Mouse (Mus musculus) ZHBTc4 (cell line): ENCODE results near the gene Fam208b.
A peak's percentile ranks its signal among the peaks of the same experiment; 100 is the strongest.
"Not testable (repeated sequence)": the region's sequence is repeated elsewhere in the genome, so short reads cannot be mapped to it uniquely, and the experiment has no call there.

Experiments
- DNase-seq: peaks from one replicate; pipeline ENCODE4 v3.0.0-alpha.2; 2011; ENCODE audit warnings: low read depth, low spot score

The Fam208b gene

GRCm38 (mm10) chr13:3563953-3564352, 47.0 kb downstream of the Fam208b start:
- no peak for DNase-seq

GRCm38 (mm10) chr13:3563130-3563529, 47.8 kb downstream of the Fam208b start:
- DNase-seq, result no peak

GRCm38 (mm10) chr13:3547856-3548255, 63.1 kb downstream of the Fam208b start:
- DNase-seq, result no peak

GRCm38 (mm10) chr13:3547410-3547809, 63.5 kb downstream of the Fam208b start:
- no peak for DNase-seq

- DNase-seq, result no peak
Observed at GRCm38 (mm10) chr13:3544925-3545324, 66.0 kb downstream of the Fam208b start.

DNA sequence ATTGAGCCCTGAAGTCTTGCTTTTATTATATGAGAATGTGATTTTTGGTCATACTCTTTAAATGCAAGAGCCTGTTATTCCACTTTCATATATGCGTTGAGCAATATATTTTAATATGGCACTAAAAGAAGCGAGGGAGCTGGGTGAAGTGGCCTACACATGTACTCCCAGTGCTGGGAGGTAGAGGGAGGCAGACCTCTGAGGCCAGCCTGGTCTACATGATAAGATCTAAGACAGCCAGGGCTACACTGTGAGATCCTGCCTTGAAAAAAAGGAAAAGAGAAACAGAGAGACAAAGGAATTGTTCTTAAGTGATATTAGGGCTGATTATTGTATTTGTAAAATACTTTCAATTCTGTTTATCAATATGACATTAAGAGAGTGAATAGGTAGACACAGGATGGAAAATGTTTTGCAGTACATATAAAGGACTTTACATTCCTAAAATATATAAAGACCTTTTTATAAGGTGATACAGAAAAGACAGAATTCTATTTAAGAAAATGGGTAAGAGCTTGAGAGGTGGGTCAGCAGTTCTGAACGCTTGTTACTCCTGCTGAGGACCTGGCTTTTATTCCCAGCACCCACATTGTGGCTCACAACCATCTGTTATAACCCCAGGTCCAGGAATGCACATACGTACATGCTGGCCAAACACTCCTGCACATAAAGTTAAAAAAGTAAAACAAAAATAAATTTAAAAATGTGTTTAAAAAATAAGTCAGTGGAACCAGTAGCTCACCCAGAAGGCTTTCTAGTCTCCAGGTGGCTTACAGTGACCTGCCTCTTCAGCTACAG, 66.6 kb downstream of the Fam208b start:
- no peak for DNase-seq

DNA sequence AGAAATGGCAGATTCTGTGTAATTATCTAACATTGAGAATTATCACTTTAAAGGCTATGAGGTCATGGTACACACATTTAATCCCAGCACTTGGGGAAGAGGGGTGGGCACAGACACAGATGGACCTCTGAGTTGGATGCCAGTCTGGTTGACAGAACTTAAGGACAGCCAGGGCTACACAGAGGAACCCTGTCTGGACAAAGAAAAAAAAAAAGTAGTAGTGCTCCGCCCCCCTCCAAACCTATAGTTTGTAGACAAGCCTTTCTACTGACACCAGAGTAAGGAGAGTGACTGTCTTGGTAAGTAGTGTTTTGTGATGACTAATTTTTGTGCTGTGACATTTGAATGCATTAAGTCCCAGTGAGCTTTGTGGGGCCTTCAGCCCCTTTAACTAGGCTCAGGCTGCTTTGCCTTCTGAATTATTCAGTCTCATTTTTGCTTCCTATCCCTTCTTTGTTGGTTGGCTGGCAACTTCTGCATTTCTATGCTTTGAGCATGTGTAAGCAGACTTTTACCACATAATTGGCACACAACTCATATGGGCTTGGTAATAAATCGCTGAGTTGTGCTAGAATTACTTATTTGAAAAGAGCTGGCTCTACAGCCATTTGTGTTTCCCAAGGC, 69.6 kb downstream of the Fam208b start:
- no peak for DNase-seq

DNA sequence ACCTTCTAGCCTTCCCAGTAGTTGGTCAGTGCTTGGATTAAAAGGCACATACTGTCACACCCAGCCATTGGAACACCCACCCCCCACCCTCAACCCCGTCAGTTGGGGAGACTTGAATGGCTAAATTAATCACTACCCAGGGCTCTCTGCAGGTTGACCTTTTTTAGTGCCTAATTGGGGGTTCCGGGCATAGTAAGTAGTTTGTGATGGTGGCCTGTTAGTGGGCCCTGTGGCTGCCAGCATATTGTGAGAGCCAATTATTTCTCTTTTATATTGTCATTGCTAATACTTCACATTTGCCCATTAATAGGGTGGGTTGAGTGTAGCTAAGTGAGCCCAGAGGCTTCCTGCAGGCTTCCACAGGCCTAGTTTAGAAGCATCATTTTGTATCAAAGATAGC, 70.7 kb downstream of the Fam208b start:
- DNase-seq, result no peak

DNA sequence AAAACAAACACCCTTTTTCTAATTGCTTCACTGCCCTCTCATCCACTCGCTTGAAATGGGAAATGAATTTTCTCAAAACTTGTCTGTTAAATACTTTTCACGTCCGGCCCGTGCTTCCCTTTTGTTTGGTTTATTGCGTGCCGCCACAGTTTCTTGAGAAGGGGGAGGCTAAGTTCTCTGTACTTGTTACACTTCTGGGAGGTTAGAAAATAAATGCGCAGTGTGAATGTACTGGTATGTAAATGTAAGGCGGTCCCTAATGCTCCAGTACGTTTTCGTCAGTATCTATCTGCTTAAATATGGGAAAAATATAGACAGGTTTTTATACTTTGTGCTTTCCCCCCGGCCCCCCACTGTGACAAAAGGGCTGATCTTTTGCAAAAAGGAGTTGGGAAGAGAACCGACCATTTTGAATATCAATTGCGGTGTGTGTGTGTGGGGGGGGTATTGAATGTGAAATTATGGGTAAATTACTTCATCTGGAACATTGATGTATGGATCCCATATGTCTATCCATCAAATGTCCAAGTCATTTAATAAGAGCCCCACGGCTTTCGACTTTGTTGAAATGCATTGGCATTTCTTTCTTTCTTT, 71.8 kb downstream of the Fam208b start:
- DNase-seq, result no peak

DNA sequence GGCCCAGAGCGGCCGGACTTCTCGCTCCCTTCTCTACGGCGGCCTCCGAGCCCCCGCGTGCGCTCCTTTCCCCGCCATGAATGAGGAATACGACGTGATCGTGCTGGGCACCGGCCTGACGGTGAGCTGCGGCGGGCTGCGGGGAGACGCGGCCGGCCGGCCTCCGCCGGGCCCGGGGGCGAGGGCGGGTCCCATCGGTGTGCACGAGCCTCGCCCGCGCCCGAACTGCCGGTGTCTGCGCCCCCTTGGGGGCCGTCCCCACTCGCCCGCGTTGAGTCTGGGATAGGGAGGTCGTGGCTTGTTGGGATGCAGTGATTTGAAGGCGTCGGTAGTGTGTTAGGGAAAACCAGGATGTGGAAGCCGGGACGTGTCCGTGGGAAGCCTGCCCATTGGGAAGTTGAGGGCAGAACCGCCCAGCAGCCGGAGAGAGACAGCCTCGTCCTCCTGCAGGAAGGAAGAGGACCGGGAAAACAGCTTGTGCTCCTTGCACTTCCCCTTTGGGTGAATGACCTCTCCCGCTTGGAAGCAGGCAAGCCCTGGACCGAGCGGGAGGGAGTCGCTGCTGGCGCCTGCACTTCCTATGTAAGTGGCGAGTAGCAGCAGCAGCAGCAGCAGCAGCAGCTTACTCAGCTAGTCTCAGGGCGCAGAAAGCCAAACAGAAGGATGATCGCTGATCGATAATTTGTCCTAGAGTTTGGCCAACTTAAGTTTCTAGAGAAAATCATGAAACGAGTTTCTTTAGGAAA, 72.5 kb downstream of the Fam208b start:
- DNase-seq, result peak; percentile 85

GRCm38 (mm10) chr13:3537594-3538222, 73.2 kb downstream of the Fam208b start, which contains the start of gene Gdi2:
TSS of gene Gdi2 (plus strand) at chr13:3538063.
- peak; percentile 99 for DNase-seq

- no peak for DNase-seq
Observed at GRCm38 (mm10) chr13:3534146-3534545, 76.8 kb downstream of the Fam208b start.

- peak; percentile 68 for DNase-seq
Observed at GRCm38 (mm10) chr13:3532451-3532850, 78.5 kb downstream of the Fam208b start.

DNA sequence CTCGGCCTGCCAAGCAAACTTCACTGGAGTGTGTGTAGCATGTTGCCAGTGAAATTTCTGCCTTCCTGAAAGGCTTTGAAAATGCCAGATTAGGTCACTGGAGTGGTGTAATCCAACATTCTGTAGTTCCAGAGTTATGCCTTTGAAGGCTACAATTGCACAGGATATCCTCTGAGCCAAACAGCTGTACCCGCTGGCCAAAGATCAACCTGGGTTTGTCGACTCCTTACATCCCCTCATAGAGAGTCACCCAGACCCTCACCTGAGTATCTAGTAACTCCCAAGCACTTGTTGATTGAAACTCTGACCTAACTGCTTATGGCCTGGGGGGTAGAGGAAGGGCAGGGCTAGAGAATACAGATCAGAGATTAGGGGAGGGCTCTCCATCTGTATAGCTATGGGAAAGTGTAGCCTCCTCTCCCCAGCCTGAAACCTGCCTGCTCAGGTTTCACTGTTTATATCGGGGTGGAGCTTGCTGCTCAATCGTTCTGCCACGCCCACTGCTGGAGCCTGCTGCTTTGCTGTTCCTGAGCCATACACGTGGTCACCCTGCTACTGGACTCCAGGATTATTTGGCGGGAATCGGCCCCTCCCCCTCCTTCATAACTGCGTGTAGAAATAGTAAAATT, 79.1 kb downstream of the Fam208b start:
- peak; percentile 89 for DNase-seq

DNA sequence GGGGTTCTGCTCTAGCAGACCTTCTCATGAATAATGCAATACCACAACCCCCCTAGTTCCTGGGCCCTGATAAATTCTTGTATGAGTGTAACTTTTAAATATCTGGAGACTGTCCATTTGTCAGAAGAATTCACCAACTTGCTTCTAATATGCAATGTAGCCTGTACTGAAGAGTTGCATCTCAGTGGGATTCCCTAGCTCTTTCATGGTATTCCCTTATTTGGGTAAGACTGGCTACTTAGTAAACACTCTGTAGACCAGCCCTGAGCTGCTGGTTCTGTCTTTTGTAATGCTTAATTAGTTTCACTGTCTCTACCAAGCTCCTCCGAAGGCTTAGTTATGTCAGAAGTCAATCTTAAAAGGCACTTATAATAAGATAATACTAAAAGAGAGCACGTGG, 79.7 kb downstream of the Fam208b start:
- DNase-seq, result peak; percentile 51

- DNase-seq, result no peak
Observed at GRCm38 (mm10) chr13:3530451-3530850, 80.5 kb downstream of the Fam208b start.

DNA sequence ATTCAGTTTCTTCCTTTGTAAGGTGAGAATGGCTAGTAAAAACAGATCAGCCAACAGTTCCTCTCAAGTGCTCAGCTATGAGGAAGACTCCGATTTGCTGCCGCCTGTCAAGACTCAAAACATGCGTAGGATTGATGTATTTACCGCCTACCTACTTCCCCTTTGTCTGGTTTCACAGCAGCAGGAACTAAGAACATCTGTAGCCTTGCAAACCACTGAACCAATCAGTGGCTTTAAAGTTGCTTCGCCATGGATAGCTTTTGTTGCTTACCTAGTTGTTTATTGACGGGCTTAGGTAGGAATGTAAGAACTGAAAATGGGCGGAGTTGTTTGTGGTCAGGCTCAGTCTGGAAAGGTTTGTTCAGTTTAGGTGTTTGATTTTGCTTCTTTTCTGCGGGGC, 84.6 kb downstream of the Fam208b start:
- peak; percentile 21 for DNase-seq

- DNase-seq, result no peak
Observed at GRCm38 (mm10) chr13:3525611-3526051, 85.3 kb downstream of the Fam208b start.

DNA sequence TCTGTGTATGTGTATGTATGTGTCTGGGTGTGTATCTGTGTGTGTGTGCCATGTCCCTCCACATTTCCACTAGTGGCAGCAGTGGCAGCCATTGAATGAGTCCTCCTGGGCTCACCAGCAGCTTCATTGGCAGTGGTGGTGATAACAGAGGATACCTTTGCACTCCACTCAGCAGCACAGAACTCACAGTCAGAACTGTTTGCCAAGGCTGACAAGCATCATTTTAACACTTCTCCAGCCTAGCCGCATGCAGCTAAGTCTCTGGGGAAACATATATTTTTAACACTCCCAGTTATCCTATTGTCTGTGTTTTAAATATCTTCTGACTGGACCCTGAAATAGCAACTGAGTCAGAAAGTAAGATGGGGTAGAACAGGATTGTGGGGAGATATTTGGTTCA, 87.0 kb downstream of the Fam208b start:
- no peak for DNase-seq

DNA sequence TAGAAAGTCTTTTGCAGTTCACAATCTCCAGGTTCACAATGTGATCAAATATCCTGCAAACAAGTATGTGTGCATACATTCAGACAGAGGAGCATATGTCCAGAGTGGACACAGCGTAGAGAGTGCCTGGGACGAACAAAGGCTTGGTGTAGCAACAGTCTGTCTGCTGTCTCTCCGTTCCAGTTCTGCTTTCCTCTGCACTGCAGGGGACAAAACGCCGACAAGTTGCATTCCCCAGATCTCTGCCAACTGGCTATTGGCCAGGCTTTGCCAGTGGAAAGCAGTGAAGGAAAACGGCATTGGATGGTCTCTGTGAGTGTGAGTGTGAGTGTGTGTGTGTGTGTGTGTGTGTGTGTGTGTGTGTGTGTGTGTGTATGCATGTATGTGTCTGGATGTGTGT, 87.4 kb downstream of the Fam208b start:
- no peak for DNase-seq

DNA sequence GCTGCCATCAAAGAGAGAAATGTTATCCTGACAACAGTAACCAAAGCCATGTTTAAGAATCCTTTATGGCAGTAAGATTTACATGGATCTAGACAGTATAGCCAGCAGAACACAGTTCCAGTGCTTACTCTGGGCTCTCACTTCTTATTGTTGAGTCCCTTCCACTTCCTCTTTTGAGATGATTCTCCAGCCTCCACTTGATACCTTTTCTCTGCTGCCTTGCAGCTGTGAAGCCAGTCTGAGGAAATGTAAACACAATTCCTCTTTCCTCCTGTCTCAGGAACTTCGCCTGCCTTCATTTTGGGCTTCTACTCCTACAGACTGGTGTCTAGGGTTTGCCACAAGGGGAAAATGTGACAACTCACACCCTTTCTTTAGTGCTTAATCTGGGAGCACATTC, 90.9 kb downstream of the Fam208b start:
- not testable (repeated sequence) for DNase-seq
